Comparison of ENCODE assay signal across 24 mouse cellular contexts in the genomic region with DNA sequence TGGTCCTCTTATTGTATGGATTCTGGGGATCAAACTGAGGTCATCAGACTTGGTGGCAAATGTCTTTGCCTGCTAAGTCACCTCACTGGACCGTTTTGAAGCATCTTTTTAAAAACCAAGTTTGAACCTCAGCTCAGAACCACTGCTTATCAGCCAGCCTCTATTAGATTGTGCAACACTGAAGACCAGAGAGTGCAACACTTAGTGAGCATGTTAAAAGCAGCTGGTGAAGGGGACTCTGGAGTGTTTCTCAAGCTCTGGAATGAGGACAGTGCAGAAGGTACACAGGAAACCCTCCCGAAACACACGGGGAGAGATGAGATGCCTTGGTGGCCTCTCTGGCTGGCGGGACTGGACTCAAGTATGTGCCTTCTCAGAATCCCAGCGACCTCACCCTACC. TPM values are rescaled to one million over a fixed set of nuclear protein-coding genes. Genes with fewer than 3 reads are reported as not detected.
DNase-seq lines count a peak whose midpoint lies in the region; ATAC-seq lines count a peak whose summit lies in the region.
"Had no signal": no experiment of that assay in that cellular context is flagged by ENCODE, and none has a peak within 500 bp of the region (broad histone marks: within the 10 kb centered on the region; RNA-seq: fewer than 3 reads in every experiment).

No protein-coding gene starts in this region.

- no peak overlapping the region for H3K4me3 ChIP-seq in heart, embryonic 12.5 days
- H3K4me3 ChIP-seq: embryonic facial prominence, embryonic 13.5 days; embryonic facial prominence, embryonic 15.5 days; erythroblast, embryonic 14.5 days; forebrain, embryonic 10.5 days; forebrain, embryonic 12.5 days had no signal

- no peaks in the 10 kb centered on the region for H3K27me3 ChIP-seq in heart, embryonic 12.5 days (replicated peaks)
- H3K27me3 ChIP-seq: embryonic facial prominence, embryonic 13.5 days; embryonic facial prominence, embryonic 15.5 days; forebrain, embryonic 12.5 days had no signal

- H3K36me3 ChIP-seq in heart, embryonic 12.5 days = no peaks in the 10 kb centered on the region
- H3K36me3 ChIP-seq: embryonic facial prominence, embryonic 13.5 days; embryonic facial prominence, embryonic 15.5 days; forebrain, embryonic 10.5 days; forebrain, embryonic 12.5 days had no signal

- WGBS in heart, embryonic 12.5 days = 68% methylated on average over 5 of the region's 5 CpGs

- H3K9me3 ChIP-seq in heart, embryonic 12.5 days (replicated peaks) = no peaks in the 10 kb centered on the region
- H3K9me3 ChIP-seq: embryonic facial prominence, embryonic 13.5 days; embryonic facial prominence, embryonic 15.5 days; forebrain, embryonic 10.5 days; forebrain, embryonic 12.5 days had no signal

- ATAC-seq in heart, embryonic 12.5 days (ENCODE audit: insufficient number of reproducible peaks, low FRiP score) = no peak
- ATAC-seq in granulocyte monocyte progenitor cell, adult 5-6 weeks (replicated peaks; ENCODE audit: poor library complexity, severe bottlenecking) = peak; percentile 55; the same call in 1 of the 2 replicates
- ATAC-seq: forebrain, embryonic 14.5 days; forebrain, embryonic 16.5 days; Patski had no signal

- no peak overlapping the region for H3K27ac ChIP-seq in heart, embryonic 12.5 days (ENCODE audit: poor library complexity, severe bottlenecking)
- H3K27ac ChIP-seq: embryonic facial prominence, embryonic 13.5 days; embryonic facial prominence, embryonic 15.5 days; forebrain, embryonic 10.5 days; forebrain, embryonic 12.5 days had no signal

- H3K4me2 ChIP-seq in heart, embryonic 12.5 days = no peak overlapping the region
- H3K4me2 ChIP-seq: embryonic facial prominence, embryonic 13.5 days; embryonic facial prominence, embryonic 15.5 days; forebrain, embryonic 12.5 days had no signal

- DNase-seq in heart, adult 11 months = peak; percentile 79
- peak; percentile 23 for DNase-seq in 416B (ENCODE audit: low read depth)
- DNase-seq in spleen, postnatal 4 days (ENCODE audit: low spot score in 2 of 2) = no peak
- DNase-seq in MN1 (ENCODE audit: low spot score) = no peak
- DNase-seq: adrenal gland, adult 8-10 months; adrenal gland, postnatal 14 days; adrenal gland, postnatal 36 days; cerebellum, adult 11-12 months; cerebellum, adult 2 months; cerebellum, adult 9-10 months; cerebellum, postnatal 10 days; cerebellum, postnatal 25 days; embryo, embryonic 11 days had no signal

- H3K4me1 ChIP-seq in heart, embryonic 12.5 days (replicated peaks) = no peaks in the 10 kb centered on the region
- H3K4me1 ChIP-seq: embryonic facial prominence, embryonic 13.5 days; embryonic facial prominence, embryonic 15.5 days; forebrain, embryonic 10.5 days; forebrain, embryonic 12.5 days had no signal

- no peak overlapping the region for H3K9ac ChIP-seq in heart, embryonic 12.5 days
- H3K9ac ChIP-seq: embryonic facial prominence, embryonic 13.5 days; embryonic facial prominence, embryonic 15.5 days; forebrain, embryonic 12.5 days had no signal

RNA-seq across cellular contexts. Expression of a gene that starts 26.0 kb away (rescaled TPM):
- 0.94 and 0.95 TPM in 2 replicates for polyA plus RNA-seq in heart, embryonic 12.5 days (2016; fragmentation: Nextera tagmentation; extraction: Ambion mirVana)
- not detected in 2 replicates for total RNA-seq in granulocyte monocyte progenitor cell, adult 5-6 weeks (2014; fragmentation: Nextera tagmentation)
- total RNA-seq in granulocyte monocyte progenitor cell, adult 5-6 weeks (2017) = not detected in 2 replicates
- polyA plus RNA-seq: C2C12; cerebellum, adult 2 months; erythroblast, embryonic 14.5 days; forebrain, embryonic 14.5 days had no signal

Comparison
In these comparisons a context has a peak if more than half of its experiments do, and no peak if none do; other contexts are left out.
1. DNase-seq: peak in heart, adult 11 months (single experiment) and 416B (single experiment); none in spleen, postnatal 4 days (0 of 2) and MN1 (single experiment).